Mouse (Mus musculus): ENCODE measurements around the gene Lkaaear1.

Lkaaear1 gene

GRCm38 (mm10) chr2:181653523-181653922, 44.7 kb downstream of the Lkaaear1 start:
- no peak for DNase-seq (ENCODE audit: low read depth, low spot score)

- no peak for DNase-seq (ENCODE audit: low read depth, low spot score)
These were observed 45.2 kb downstream of the Lkaaear1 start for GRCm38 (mm10) chr2:181653065-181653464.

- DNase-seq (ENCODE audit: low read depth, low spot score), result no peak
These were observed 49.3 kb downstream of the Lkaaear1 start for GRCm38 (mm10) chr2:181648926-181649325.

Data from WW6 (cell line).